Mouse (Mus musculus) liver (tissue): ENCODE data around the gene Dnm3.
A peak's percentile ranks its signal among the peaks of the same experiment; 100 is the strongest.
"Not testable (repeated sequence)": the region's sequence is repeated elsewhere in the genome, so short reads cannot be mapped to it uniquely, and the experiment has no call there.

Experiments used
- DNase-seq: peaks from one replicate; pipeline ENCODE4 v3.0.0-alpha.2; 2020; ENCODE audit warnings: mixed read lengths

Dnm3 gene

GRCm38 (mm10) chr1:162425930-162426478 is 51.8 kb downstream of the Dnm3 start:
- no peak for DNase-seq

DNA sequence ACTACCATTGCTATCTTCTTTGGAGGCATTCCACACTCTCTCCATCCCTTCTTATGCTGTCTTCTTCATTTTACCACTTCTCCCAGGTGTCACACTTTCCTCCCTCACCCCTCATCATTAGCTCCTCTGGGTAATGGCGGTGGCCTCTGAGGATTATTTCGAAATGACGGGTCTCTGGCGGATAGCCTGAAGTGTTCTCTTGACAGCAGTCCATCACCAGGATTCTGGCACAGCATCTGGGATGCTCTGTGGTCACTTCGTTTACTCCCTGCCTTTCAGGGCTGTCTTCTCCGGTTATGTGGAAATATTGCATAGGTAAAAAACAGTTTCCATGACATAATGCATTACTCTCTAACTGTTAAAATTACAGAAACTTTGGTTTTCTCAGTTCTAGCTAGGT is 55.0 kb downstream of the Dnm3 start:
- DNase-seq: no peak

- no peak for DNase-seq
Observed at GRCm38 (mm10) chr1:162413791-162414190, 64.0 kb downstream of the Dnm3 start.

DNA sequence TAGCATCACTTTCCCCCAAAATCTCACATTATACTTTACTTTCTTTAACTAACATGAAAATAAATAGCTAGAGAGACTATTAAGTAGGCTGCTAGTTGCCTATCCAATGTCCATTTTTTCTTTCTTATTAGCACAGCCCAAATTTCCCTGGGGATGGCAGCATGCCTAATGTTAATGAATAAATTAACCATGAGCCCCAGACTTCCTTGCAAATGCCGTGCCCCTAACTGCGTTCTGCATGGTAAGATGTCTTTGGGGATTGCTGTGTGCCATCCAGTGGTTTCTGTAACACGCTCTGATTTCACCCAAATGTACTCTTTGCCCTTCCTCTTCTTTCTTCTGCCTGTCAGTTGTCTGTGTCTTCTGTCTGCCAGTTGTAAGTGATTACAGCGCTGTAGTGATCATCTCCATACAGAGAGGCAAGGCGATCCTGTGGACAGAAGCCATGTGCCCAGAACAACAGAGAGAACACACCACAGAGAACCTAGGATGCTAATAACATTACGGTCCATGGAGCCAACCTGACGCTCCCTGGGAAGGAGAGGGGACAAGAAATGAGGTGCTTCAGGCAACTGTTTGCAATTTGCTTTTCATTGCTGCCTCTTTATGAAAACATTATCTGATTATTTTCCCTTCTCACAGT is 64.9 kb downstream of the Dnm3 start:
- no peak for DNase-seq

GRCm38 (mm10) chr1:162410207-162410965 is 67.4 kb downstream of the Dnm3 start:
- no peak for DNase-seq

GRCm38 (mm10) chr1:162394549-162394948 is 83.3 kb downstream of the Dnm3 start:
- DNase-seq: no peak

- DNase-seq: no peak
Observed at GRCm38 (mm10) chr1:162388442-162389165, 89.2 kb downstream of the Dnm3 start.

GRCm38 (mm10) chr1:162373068-162373467 is 104.8 kb downstream of the Dnm3 start:
- not testable (repeated sequence) for DNase-seq

DNA sequence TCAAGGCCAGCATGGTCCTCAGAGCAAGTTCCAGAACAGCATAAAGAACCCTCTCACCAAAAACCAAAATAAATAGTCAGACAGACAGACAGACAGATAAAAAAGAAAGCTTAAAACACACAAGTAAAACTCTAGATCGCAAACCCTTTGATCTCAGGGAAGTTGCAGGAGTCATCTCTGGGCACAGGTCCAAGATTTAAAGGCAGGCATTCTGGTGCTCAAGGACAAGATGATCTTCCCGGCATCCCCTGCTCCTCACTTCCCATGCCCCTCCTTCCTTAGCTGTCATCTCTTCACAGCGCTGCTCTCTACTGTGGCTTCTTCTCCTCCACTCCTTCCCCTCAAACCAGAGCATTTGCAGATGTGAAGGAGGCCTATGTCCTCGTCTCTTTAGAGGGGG is 108.1 kb downstream of the Dnm3 start:
- no peak for DNase-seq

GRCm38 (mm10) chr1:162361978-162362377 is 115.9 kb downstream of the Dnm3 start:
- peak; percentile 11 for DNase-seq

- DNase-seq: peak; percentile 24
Observed at GRCm38 (mm10) chr1:162359270-162359669, 118.6 kb downstream of the Dnm3 start.

DNA sequence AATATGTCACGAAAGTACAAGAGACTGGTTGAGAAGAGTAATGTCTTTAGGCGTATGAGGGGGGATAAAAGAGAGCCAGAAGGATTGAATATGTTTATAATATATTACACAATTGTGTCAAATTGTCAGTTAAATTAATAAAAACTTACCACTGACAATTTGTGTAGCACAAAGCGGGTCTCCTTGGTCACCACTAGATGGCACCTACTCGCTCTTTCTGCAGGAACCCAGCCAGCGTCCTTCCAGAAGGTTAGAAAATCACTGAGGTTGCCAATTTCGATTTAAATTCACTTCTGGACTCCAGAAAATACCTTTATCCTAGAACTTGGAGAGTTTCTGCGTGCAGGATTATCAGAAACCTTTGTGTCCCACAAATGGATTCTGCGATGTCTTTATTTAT is 119.8 kb downstream of the Dnm3 start:
- peak; percentile 7 for DNase-seq

DNA sequence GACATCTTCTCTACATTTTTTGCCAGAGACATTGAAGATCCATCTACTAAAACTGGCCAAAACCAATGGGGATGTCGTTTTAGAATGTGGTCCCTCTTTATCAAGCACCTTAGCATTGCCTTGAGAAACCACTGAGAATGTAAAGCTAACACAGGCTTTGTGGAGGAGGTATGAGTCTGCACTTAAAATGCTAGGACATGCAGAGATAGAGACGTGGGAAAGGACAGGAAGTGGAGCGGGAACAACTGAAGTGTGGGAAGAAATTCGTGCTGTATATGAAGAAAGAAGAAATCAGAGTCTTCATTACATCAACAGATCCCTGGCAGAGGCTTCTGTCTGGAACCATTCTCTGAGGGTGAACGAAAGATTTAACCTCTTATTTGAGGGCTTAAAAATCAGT is 121.4 kb downstream of the Dnm3 start:
- no peak for DNase-seq

GRCm38 (mm10) chr1:162354780-162355179 is 123.1 kb downstream of the Dnm3 start:
- DNase-seq: no peak

DNA sequence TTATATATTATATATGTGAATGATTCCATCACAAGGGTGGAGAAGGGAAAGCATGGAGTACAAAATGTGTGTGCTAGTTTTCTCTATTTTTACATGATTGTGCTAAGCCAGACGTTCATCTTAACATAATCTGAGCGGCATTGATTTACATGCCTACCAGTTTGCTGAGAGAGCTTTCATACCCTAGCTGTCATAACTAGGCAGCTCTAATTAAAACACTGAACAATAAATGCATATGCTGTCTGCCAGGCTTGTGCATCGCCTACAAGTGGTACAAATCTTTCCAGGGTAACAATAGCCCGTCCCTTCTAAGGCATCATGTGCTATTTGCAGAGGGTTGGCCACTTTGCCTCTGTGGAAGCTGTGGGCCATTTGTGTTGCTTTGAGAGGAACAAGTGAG is 124.0 kb downstream of the Dnm3 start:
- DNase-seq: no peak

DNA sequence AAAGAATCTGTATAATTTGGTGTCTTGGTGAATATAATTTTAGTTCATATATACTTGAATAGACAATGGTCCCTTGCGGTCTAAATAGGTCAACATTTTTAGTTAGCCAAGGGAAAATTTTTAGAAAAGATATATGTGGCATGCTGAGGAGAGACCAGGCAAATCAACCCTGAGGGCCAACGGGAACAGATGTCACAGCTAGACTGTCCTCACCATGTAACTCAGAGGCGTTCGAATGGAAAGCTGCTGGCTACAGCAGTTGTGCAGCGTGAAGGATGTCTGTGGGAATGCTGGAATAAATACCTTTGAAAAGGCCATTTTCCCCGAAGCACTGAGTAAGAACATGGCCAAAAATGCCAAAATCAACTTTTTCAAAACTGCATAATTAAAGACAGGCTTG is 128.5 kb downstream of the Dnm3 start:
- DNase-seq: no peak

GRCm38 (mm10) chr1:162346456-162347011 is 131.3 kb downstream of the Dnm3 start:
- no peak for DNase-seq

GRCm38 (mm10) chr1:162337170-162337569 is 140.7 kb downstream of the Dnm3 start:
- no peak for DNase-seq

GRCm38 (mm10) chr1:162336640-162337039 is 141.2 kb downstream of the Dnm3 start:
- no peak for DNase-seq

GRCm38 (mm10) chr1:162336224-162336623 is 141.6 kb downstream of the Dnm3 start:
- DNase-seq: no peak

GRCm38 (mm10) chr1:162328673-162329072 is 149.2 kb downstream of the Dnm3 start:
- DNase-seq: no peak

DNA sequence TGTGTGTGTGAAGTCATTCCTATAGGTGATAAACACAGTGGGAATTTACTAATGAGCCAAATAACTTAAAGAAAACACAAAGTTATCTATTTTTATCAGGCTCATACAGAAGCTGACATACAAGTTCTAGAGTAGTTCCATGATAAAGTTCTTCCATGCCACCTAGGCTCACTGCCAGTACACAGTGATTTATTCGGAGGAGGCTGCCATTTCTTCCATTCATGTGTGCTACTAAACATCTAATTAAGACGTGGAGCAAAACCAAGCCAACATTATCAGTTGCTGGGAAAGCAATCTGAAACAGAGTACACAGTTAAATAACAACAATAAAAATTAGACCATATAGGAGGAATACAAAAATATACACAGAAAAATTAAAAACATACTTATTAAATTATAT is 150.2 kb downstream of the Dnm3 start:
- no peak for DNase-seq

DNA sequence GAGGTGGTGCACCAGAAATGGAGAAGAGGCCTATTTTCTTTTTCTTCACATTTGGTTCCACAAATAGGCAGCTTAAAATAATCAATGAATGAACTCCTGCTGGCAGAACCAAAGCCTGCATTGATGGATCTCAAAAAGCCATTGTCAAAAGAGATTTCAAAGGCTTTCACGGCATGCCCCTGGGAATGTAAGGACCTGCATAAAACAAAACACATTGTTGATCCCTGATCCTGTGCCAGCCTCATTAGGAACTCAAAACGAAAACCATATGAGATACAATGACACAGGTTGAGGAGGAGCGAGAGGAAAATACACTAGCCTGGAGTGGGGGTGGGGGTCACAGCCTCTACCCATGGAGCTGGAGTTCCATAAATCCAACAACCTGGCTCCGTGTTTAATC is 153.4 kb downstream of the Dnm3 start:
- no peak for DNase-seq
